Mouse (Mus musculus): ENCODE measurements at regions not wholly inside any gene's neighbourhood (a gene's known extent, or its start where the extent isn't known, plus 50 kb on each side); places are given as distances from the start of the nearest gene placed in this dataset.

- DNase-seq (ENCODE audit: low read depth), result no peak
- TF ChIP-seq POLR2A (IDR thresholded peaks at IDR 0.05; ENCODE audit: borderline replicate concordance, extremely low read depth, insufficient read depth, insufficient read length, poor library complexity, severe bottlenecking) (no peak), CTCF (IDR thresholded peaks at IDR 0.05; ENCODE audit: borderline replicate concordance, extremely low read depth, insufficient read depth, insufficient read length) (no peak)
Measured at GRCm38 (mm10) chr2:116444163-116444562, 378.5 kb upstream of the Meis2 start.

GRCm38 (mm10) chr2:116440252-116440651 lies 374.6 kb upstream of the Meis2 start:
- DNase-seq (ENCODE audit: low read depth), result peak; percentile 51

GRCm38 (mm10) chr2:116433481-116433880 lies 367.8 kb upstream of the Meis2 start:
- no peak for DNase-seq (ENCODE audit: low read depth)
- TF ChIP-seq CTCF (IDR thresholded peaks at IDR 0.05; ENCODE audit: borderline replicate concordance, extremely low read depth, insufficient read depth, insufficient read length), result no peak
- no peak for TF ChIP-seq POLR2A (IDR thresholded peaks at IDR 0.05; ENCODE audit: borderline replicate concordance, extremely low read depth, insufficient read depth, insufficient read length, poor library complexity, severe bottlenecking)

More at GRCm38 (mm10) chr2:116440252-116440651, 374.6 kb upstream of the Meis2 start:
- TF ChIP-seq POLR2A (IDR thresholded peaks at IDR 0.05; ENCODE audit: borderline replicate concordance, extremely low read depth, insufficient read depth, insufficient read length, poor library complexity, severe bottlenecking) (no peak), CTCF (IDR thresholded peaks at IDR 0.05; ENCODE audit: borderline replicate concordance, extremely low read depth, insufficient read depth, insufficient read length) (no peak)

GRCm38 (mm10) chr2:116424131-116424530 lies 358.5 kb upstream of the Meis2 start:
- TF ChIP-seq POLR2A (IDR thresholded peaks at IDR 0.05; ENCODE audit: borderline replicate concordance, extremely low read depth, insufficient read depth, insufficient read length, poor library complexity, severe bottlenecking), result no peak
- no peak for DNase-seq (ENCODE audit: low read depth)

- no peak for DNase-seq (ENCODE audit: low read depth)
- TF ChIP-seq CTCF (IDR thresholded peaks at IDR 0.05; ENCODE audit: borderline replicate concordance, extremely low read depth, insufficient read depth, insufficient read length) (no peak), POLR2A (IDR thresholded peaks at IDR 0.05; ENCODE audit: borderline replicate concordance, extremely low read depth, insufficient read depth, insufficient read length, poor library complexity, severe bottlenecking) (no peak)
Measured at GRCm38 (mm10) chr2:116417428-116418195, 352.0 kb upstream of the Meis2 start.

- DNase-seq (ENCODE audit: low read depth), result peak; percentile 56
- TF ChIP-seq CTCF (IDR thresholded peaks at IDR 0.05; ENCODE audit: borderline replicate concordance, extremely low read depth, insufficient read depth, insufficient read length), result no peak
- TF ChIP-seq POLR2A (IDR thresholded peaks at IDR 0.05; ENCODE audit: borderline replicate concordance, extremely low read depth, insufficient read depth, insufficient read length, poor library complexity, severe bottlenecking), result no peak
Measured at GRCm38 (mm10) chr2:116415742-116416141, 350.1 kb upstream of the Meis2 start.

GRCm38 (mm10) chr2:116402113-116402512 lies 336.5 kb upstream of the Meis2 start:
- no peak for TF ChIP-seq CTCF (IDR thresholded peaks at IDR 0.05; ENCODE audit: borderline replicate concordance, extremely low read depth, insufficient read depth, insufficient read length)
- TF ChIP-seq POLR2A (IDR thresholded peaks at IDR 0.05; ENCODE audit: borderline replicate concordance, extremely low read depth, insufficient read depth, insufficient read length, poor library complexity, severe bottlenecking), result no peak
- DNase-seq (ENCODE audit: low read depth), result peak; percentile 47

GRCm38 (mm10) chr2:116399966-116400365 lies 334.3 kb upstream of the Meis2 start:
- DNase-seq (ENCODE audit: low read depth), result no peak
- TF ChIP-seq CTCF (IDR thresholded peaks at IDR 0.05; ENCODE audit: borderline replicate concordance, extremely low read depth, insufficient read depth, insufficient read length) (no peak), POLR2A (IDR thresholded peaks at IDR 0.05; ENCODE audit: borderline replicate concordance, extremely low read depth, insufficient read depth, insufficient read length, poor library complexity, severe bottlenecking) (no peak)

GRCm38 (mm10) chr2:116368811-116369210 lies 303.2 kb upstream of the Meis2 start:
- no peak for DNase-seq (ENCODE audit: low read depth)
- TF ChIP-seq POLR2A (IDR thresholded peaks at IDR 0.05; ENCODE audit: borderline replicate concordance, extremely low read depth, insufficient read depth, insufficient read length, poor library complexity, severe bottlenecking) (no peak), CTCF (IDR thresholded peaks at IDR 0.05; ENCODE audit: borderline replicate concordance, extremely low read depth, insufficient read depth, insufficient read length) (no peak)

GRCm38 (mm10) chr2:116364136-116364535 lies 298.5 kb upstream of the Meis2 start:
- TF ChIP-seq POLR2A (IDR thresholded peaks at IDR 0.05; ENCODE audit: borderline replicate concordance, extremely low read depth, insufficient read depth, insufficient read length, poor library complexity, severe bottlenecking) (no peak), CTCF (IDR thresholded peaks at IDR 0.05; ENCODE audit: borderline replicate concordance, extremely low read depth, insufficient read depth, insufficient read length) (no peak)
- DNase-seq (ENCODE audit: low read depth), result peak; percentile 31

GRCm38 (mm10) chr2:116358145-116358544 lies 292.5 kb upstream of the Meis2 start:
- TF ChIP-seq CTCF (IDR thresholded peaks at IDR 0.05; ENCODE audit: borderline replicate concordance, extremely low read depth, insufficient read depth, insufficient read length) (no peak), POLR2A (IDR thresholded peaks at IDR 0.05; ENCODE audit: borderline replicate concordance, extremely low read depth, insufficient read depth, insufficient read length, poor library complexity, severe bottlenecking) (no peak)
- no peak for DNase-seq (ENCODE audit: low read depth)

- TF ChIP-seq POLR2A (IDR thresholded peaks at IDR 0.05; ENCODE audit: borderline replicate concordance, extremely low read depth, insufficient read depth, insufficient read length, poor library complexity, severe bottlenecking) (no peak), CTCF (IDR thresholded peaks at IDR 0.05; ENCODE audit: borderline replicate concordance, extremely low read depth, insufficient read depth, insufficient read length) (no peak)
- DNase-seq (ENCODE audit: low read depth), result peak; percentile 81
Measured at GRCm38 (mm10) chr2:116348530-116348914, 282.9 kb upstream of the Meis2 start.

Measured in brain, embryonic 14.5 days (tissue).